Mouse (Mus musculus) heart, embryonic 14.5 days (tissue): Measurements from ENCODE around the gene Sept5. TPM values are rescaled to one million over a fixed set of nuclear protein-coding genes. Genes with fewer than 3 reads are reported as not detected.
A peak's percentile ranks its signal among the peaks of the same experiment; 100 is the strongest.

ENCODE experiments used
- ATAC-seq: fragments of 200-750 bp; cut with Nextera tagmentation; 2 replicates; pipeline ENCODE4 v1.8.0; 2017; ENCODE audit warnings: low read depth, moderate TSS enrichment; ENCODE audit not compliant: insufficient number of reproducible peaks, insufficient read depth, low FRiP score
- H3K27ac ChIP-seq, 2 experiments: fragments of 200-500 bp in 1 of 2; fragments of 300-500 bp in 1 of 2; sonication (generic) in 1 of 2; replicated peaks in 1 of 2; 2 replicates each; pipeline ENCODE4 v1.5.1; 2012 to 2014; ENCODE audit warnings: low read depth in 2 of 2, low read length in 2 of 2, control low read depth in 1 of 2, mild to moderate bottlenecking in 1 of 2, mixed read lengths in 1 of 2; ENCODE audit not compliant: control insufficient read depth in 1 of 2, insufficient read depth in 1 of 2
- H3K27me3 ChIP-seq: fragments of 300-500 bp; sonication (generic); 2 replicates; pipeline ENCODE4 v1.6.1; 2014; ENCODE audit warnings: mild to moderate bottlenecking, low read length, control low read depth; ENCODE audit not compliant: control insufficient read depth, insufficient read depth
- H3K36me3 ChIP-seq: fragments of 300-500 bp; sonication (generic); 2 replicates; pipeline ENCODE4 v1.6.1; 2014; ENCODE audit warnings: mild to moderate bottlenecking, control low read depth, low read length, mixed read lengths; ENCODE audit not compliant: control insufficient read depth, insufficient read depth
- H3K4me1 ChIP-seq, 2 experiments: fragments of 200-500 bp in 1 of 2; fragments of 300-500 bp in 1 of 2; sonication (generic) in 1 of 2; 2 replicates each; pipeline ENCODE4 v1.6.1; 2012 to 2014; ENCODE audit warnings: low read length in 2 of 2, control low read depth in 1 of 2, mixed read lengths in 1 of 2; ENCODE audit not compliant: control insufficient read depth in 2 of 2, insufficient read depth in 2 of 2
- H3K4me2 ChIP-seq: fragments of 300-500 bp; sonication (generic); 2 replicates; pipeline ENCODE4 v1.6.1; 2014; ENCODE audit warnings: mild to moderate bottlenecking, low read length
- H3K4me3 ChIP-seq, 2 experiments: fragments of 200-500 bp in 1 of 2; fragments of 300-500 bp in 1 of 2; sonication (generic) in 1 of 2; 2 replicates each; pipeline ENCODE4 v1.5.1; 2012 to 2014; ENCODE audit warnings: low read length in 2 of 2, mild to moderate bottlenecking in 2 of 2, control low read depth in 1 of 2, low read depth in 1 of 2, moderate library complexity in 1 of 2; ENCODE audit not compliant: control insufficient read depth in 1 of 2, insufficient read depth in 1 of 2
- H3K9ac ChIP-seq: fragments of 300-500 bp; sonication (generic); 2 replicates; pipeline ENCODE4 v1.6.1; 2014; ENCODE audit warnings: mild to moderate bottlenecking, low read length
- H3K9me3 ChIP-seq: fragments of 300-500 bp; sonication (generic); 2 replicates; pipeline ENCODE4 v1.6.1; 2016; ENCODE audit warnings: low read length, control low read depth; ENCODE audit not compliant: control insufficient read depth
- WGBS: fragments of 180-500 bp; shearing (Covaris S2); extraction: QIAGEN DNeasy Blood & Tissue Kit; methylation state at CpG from one replicate; pipeline ENCODE4 v1.1.7; 2014; 5-methylcytosine and 5-hydroxymethylcytosine counted together
- polyA plus RNA-seq: library from polyadenylated mRNA; unstranded; fragments of >200 nt; fragmentation: Nextera tagmentation; extraction: Ambion mirVana; gene quantifications from 2 replicates; pipeline ENCODE4 v1.2.1, GENCODE M21; 2014

Sept5 gene
- polyA plus RNA-seq, 1 experiment from 2014 or later: 7.3 TPM

GRCm38 (mm10) chr16:18620601-18621361, 9.0 kb downstream of the Sept5 start:
- H3K36me3 ChIP-seq: no peaks in the 10 kb centered on the region
- under 1% methylated on average over 69 of the region's 74 CpGs for WGBS
- peak overlapping the region; percentile 96 for H3K4me2 ChIP-seq
- H3K27me3 ChIP-seq: peaks cover 96% of the 10 kb centered on the region
- H3K27ac ChIP-seq: no peak overlapping the region
- peak overlapping the region; percentile 48 to 53 for H3K4me3 ChIP-seq
- H3K9ac ChIP-seq: peak overlapping the region; percentile 56
- no peaks in the 10 kb centered on the region for H3K9me3 ChIP-seq
- ATAC-seq: peak; percentile 17; the same call in 1 of the 2 replicates
- H3K4me1 ChIP-seq: peaks cover 14 to 27% of the 10 kb centered on the region in 2 experiments; a peak in 3 of 4 replicates

- H3K9me3 ChIP-seq: no peaks in the 10 kb centered on the region
- H3K27me3 ChIP-seq: peaks cover 90% of the 10 kb centered on the region
- H3K4me3 ChIP-seq: peak overlapping the region in 1 of 2 experiments; percentile 53; a peak in 2 of 4 replicates
- peak overlapping the region; percentile 96 for H3K4me2 ChIP-seq
- no peaks in the 10 kb centered on the region for H3K36me3 ChIP-seq
- no peak for ATAC-seq
- peaks cover 11 to 21% of the 10 kb centered on the region in 2 experiments; a peak in 3 of 4 replicates for H3K4me1 ChIP-seq
- H3K9ac ChIP-seq: no peak overlapping the region
- WGBS: 35% methylated on average over 6 of the region's 6 CpGs
- no peak overlapping the region for H3K27ac ChIP-seq
These were observed 9.6 kb downstream of the Sept5 start for GRCm38 (mm10) chr16:18620201-18620600.

GRCm38 (mm10) chr16:18619110-18619509, 10.6 kb downstream of the Sept5 start:
- Histone ChIP-seq H3K4me2 (no peak overlapping the region), H3K4me1 (peaks cover 11 to 20% of the 10 kb centered on the region in 2 experiments; a peak in 3 of 4 replicates), H3K27ac (no peak overlapping the region), H3K4me3 (no peak overlapping the region), H3K27me3 (peaks cover 87% of the 10 kb centered on the region), H3K9me3 (no peaks in the 10 kb centered on the region), H3K36me3 (no peaks in the 10 kb centered on the region), H3K9ac (no peak overlapping the region)
- WGBS: 62% methylated on average over 4 of the region's 4 CpGs
- ATAC-seq: no peak

- Histone ChIP-seq H3K27ac (no peak overlapping the region), H3K36me3 (no peaks in the 10 kb centered on the region), H3K9ac (no peak overlapping the region), H3K4me1 (peaks cover 11 to 20% of the 10 kb centered on the region in 2 experiments; a peak in 3 of 4 replicates), H3K4me3 (no peak overlapping the region), H3K27me3 (peaks cover 86% of the 10 kb centered on the region), H3K4me2 (no peak overlapping the region), H3K9me3 (no peaks in the 10 kb centered on the region)
- no peak for ATAC-seq
- WGBS: 74% methylated on average over 2 of the region's 2 CpGs
These were observed 11.5 kb downstream of the Sept5 start for GRCm38 (mm10) chr16:18618297-18618696.

- H3K4me2 ChIP-seq: peak overlapping the region; percentile 52
- 2% methylated on average over 26 of the region's 27 CpGs for WGBS
- peaks cover 11 to 20% of the 10 kb centered on the region in 2 experiments; a peak in 3 of 4 replicates for H3K4me1 ChIP-seq
- H3K9ac ChIP-seq: no peak overlapping the region
- H3K4me3 ChIP-seq: 0 out of 4 replicates have a peak overlapping the region, but pooled peaks of 1 of the 2 experiments have one; percentile 3
- H3K9me3 ChIP-seq: no peaks in the 10 kb centered on the region
- no peak overlapping the region for H3K27ac ChIP-seq
- 0 out of 2 replicates have a peak, but pooled peaks have one; percentile 9 for ATAC-seq
- peaks cover 86% of the 10 kb centered on the region for H3K27me3 ChIP-seq
- H3K36me3 ChIP-seq: no peaks in the 10 kb centered on the region
These were observed 12.2 kb downstream of the Sept5 start for GRCm38 (mm10) chr16:18617370-18618065.

- Histone ChIP-seq H3K4me1 (peaks cover 7 to 10% of the 10 kb centered on the region in 2 experiments; a peak in 2 of 4 replicates), H3K4me2 (no peak overlapping the region), H3K9ac (no peak overlapping the region), H3K4me3 (no peak overlapping the region), H3K27me3 (peaks cover 68% of the 10 kb centered on the region), H3K9me3 (no peaks in the 10 kb centered on the region), H3K27ac (no peak overlapping the region), H3K36me3 (no peaks in the 10 kb centered on the region)
- ATAC-seq: no peak
- 79% methylated on average over 3 of the region's 3 CpGs for WGBS
These were observed 16.5 kb downstream of the Sept5 start for GRCm38 (mm10) chr16:18613301-18613700.

- 38% methylated on average over 13 of the region's 13 CpGs for WGBS
- no peak; the same call in 1 of the 2 replicates for ATAC-seq
These were observed 18.0 kb downstream of the Sept5 start for GRCm38 (mm10) chr16:18611752-18612151.

More at GRCm38 (mm10) chr16:18611752-18612151, 18.0 kb downstream of the Sept5 start:
- peaks cover 61% of the 10 kb centered on the region for H3K27me3 ChIP-seq
- no peak overlapping the region for H3K4me2 ChIP-seq
- H3K27ac ChIP-seq: no peak overlapping the region
- H3K9ac ChIP-seq: no peak overlapping the region
- H3K36me3 ChIP-seq: no peaks in the 10 kb centered on the region
- H3K9me3 ChIP-seq: no peaks in the 10 kb centered on the region
- peaks cover 5% of the 10 kb centered on the region in 2 experiments; a peak in 1 of 4 replicates for H3K4me1 ChIP-seq
- H3K4me3 ChIP-seq: no peak overlapping the region
